Mouse (Mus musculus): ENCODE measurements at regions not wholly inside any gene's neighbourhood (a gene's known extent, or its start where the extent isn't known, plus 50 kb on each side); places are given as distances from the start of the nearest gene placed in this dataset.

GRCm38 (mm10) chr14:108828668-108829067, 85.3 kb downstream of the Slitrk1 start:
- H3K79me2 ChIP-seq (ENCODE audit: control insufficient read depth, insufficient read depth), result no peaks in the 10 kb centered on the region
- H3K4me2 ChIP-seq (ENCODE audit: low read depth), result no peak overlapping the region
- H3K4me3 ChIP-seq, result no peak overlapping the region
- no peaks in the 10 kb centered on the region for H3K36me3 ChIP-seq (ENCODE audit: control insufficient read depth, insufficient read depth)
- no peak overlapping the region for H3ac ChIP-seq (ENCODE audit: control insufficient read depth, insufficient read length)
- TF ChIP-seq REST (IDR thresholded peaks at IDR 0.05; ENCODE audit: insufficient read depth, insufficient read length) (no peak), POLR2A (IDR thresholded peaks at IDR 0.05; ENCODE audit: insufficient read length, low read depth) (no peak), MYOG (IDR thresholded peaks at IDR 0.05; ENCODE audit: control insufficient read depth in 1 of 3, insufficient read depth in 1 of 3, insufficient read length in 2 of 3, low read depth in 2 of 3) (no peak), TCF12 (IDR thresholded peaks at IDR 0.05; ENCODE audit: insufficient read depth, poor library complexity, severe bottlenecking) (no peak), MAX (IDR thresholded peaks at IDR 0.05; ENCODE audit: low read depth) (no peak), POLR2AphosphoS2 (IDR thresholded peaks at IDR 0.05; ENCODE audit: insufficient read length, low read depth) (no peak), MYOD1 (IDR thresholded peaks at IDR 0.05; ENCODE audit: control insufficient read depth in 1 of 3, insufficient read length in 2 of 3, low read depth in 2 of 3) (no peak), E2F4 (IDR thresholded peaks at IDR 0.05; ENCODE audit: insufficient read depth) (no peak), CEBPB (IDR thresholded peaks at IDR 0.05; ENCODE audit: insufficient read depth, poor library complexity, severe bottlenecking) (no peak), SRF (IDR thresholded peaks at IDR 0.05; ENCODE audit: control insufficient read depth, insufficient read length, low read depth) (no peak), TCF3 (IDR thresholded peaks at IDR 0.05; ENCODE audit: insufficient read length, low read depth) (no peak), USF1 (IDR thresholded peaks at IDR 0.05; ENCODE audit: low read depth) (no peak)
- H3K27me3 ChIP-seq (ENCODE audit: control insufficient read depth, insufficient read depth, insufficient read length), result no peaks in the 10 kb centered on the region

GRCm38 (mm10) chr14:108821539-108821938, 92.4 kb downstream of the Slitrk1 start:
- no peaks in the 10 kb centered on the region for H3K27me3 ChIP-seq (ENCODE audit: control insufficient read depth, insufficient read depth, insufficient read length)
- H3ac ChIP-seq (ENCODE audit: control insufficient read depth, insufficient read length), result no peak overlapping the region
- H3K36me3 ChIP-seq (ENCODE audit: control insufficient read depth, insufficient read depth), result no peaks in the 10 kb centered on the region
- no peak overlapping the region for H3K4me2 ChIP-seq (ENCODE audit: low read depth)
- H3K79me2 ChIP-seq (ENCODE audit: control insufficient read depth, insufficient read depth), result no peaks in the 10 kb centered on the region
- no peak for TF ChIP-seq REST (IDR thresholded peaks at IDR 0.05; ENCODE audit: insufficient read depth, insufficient read length)
- TF ChIP-seq E2F4 (IDR thresholded peaks at IDR 0.05; ENCODE audit: insufficient read depth), result no peak
- TF ChIP-seq MAX (IDR thresholded peaks at IDR 0.05; ENCODE audit: low read depth), result no peak
- TF ChIP-seq POLR2A (IDR thresholded peaks at IDR 0.05; ENCODE audit: insufficient read length, low read depth), result no peak
- no peak for TF ChIP-seq SRF (IDR thresholded peaks at IDR 0.05; ENCODE audit: control insufficient read depth, insufficient read length, low read depth)
- no peak for TF ChIP-seq USF1 (IDR thresholded peaks at IDR 0.05; ENCODE audit: low read depth)
- no peak for TF ChIP-seq TCF3 (IDR thresholded peaks at IDR 0.05; ENCODE audit: insufficient read length, low read depth)
- TF ChIP-seq CEBPB (IDR thresholded peaks at IDR 0.05; ENCODE audit: insufficient read depth, poor library complexity, severe bottlenecking), result no peak
- TF ChIP-seq POLR2AphosphoS2 (IDR thresholded peaks at IDR 0.05; ENCODE audit: insufficient read length, low read depth), result no peak
- TF ChIP-seq MYOD1 (IDR thresholded peaks at IDR 0.05; ENCODE audit: control insufficient read depth in 1 of 3, insufficient read length in 2 of 3, low read depth in 2 of 3), result no peak
- no peak for TF ChIP-seq MYOG (IDR thresholded peaks at IDR 0.05; ENCODE audit: control insufficient read depth in 1 of 3, insufficient read depth in 1 of 3, insufficient read length in 2 of 3, low read depth in 2 of 3)
- no peak overlapping the region for H3K4me3 ChIP-seq

- H3K4me3 ChIP-seq, result no peak overlapping the region
- H3K36me3 ChIP-seq (ENCODE audit: control insufficient read depth, insufficient read depth), result no peaks in the 10 kb centered on the region
- H3K4me2 ChIP-seq (ENCODE audit: low read depth), result no peak overlapping the region
- no peaks in the 10 kb centered on the region for H3K79me2 ChIP-seq (ENCODE audit: control insufficient read depth, insufficient read depth)
- TF ChIP-seq REST (IDR thresholded peaks at IDR 0.05; ENCODE audit: insufficient read depth, insufficient read length) (no peak), TCF3 (IDR thresholded peaks at IDR 0.05; ENCODE audit: insufficient read length, low read depth) (no peak), POLR2AphosphoS2 (IDR thresholded peaks at IDR 0.05; ENCODE audit: insufficient read length, low read depth) (no peak), CEBPB (IDR thresholded peaks at IDR 0.05; ENCODE audit: insufficient read depth, poor library complexity, severe bottlenecking) (no peak), MYOD1 (IDR thresholded peaks at IDR 0.05; ENCODE audit: control insufficient read depth in 1 of 3, insufficient read length in 2 of 3, low read depth in 2 of 3) (no peak), SRF (IDR thresholded peaks at IDR 0.05; ENCODE audit: control insufficient read depth, insufficient read length, low read depth) (no peak)
- no peaks in the 10 kb centered on the region for H3K27me3 ChIP-seq (ENCODE audit: control insufficient read depth, insufficient read depth, insufficient read length)
- H3ac ChIP-seq (ENCODE audit: control insufficient read depth, insufficient read length), result no peak overlapping the region
These were observed 94.6 kb downstream of the Slitrk1 start for GRCm38 (mm10) chr14:108819370-108819769.

GRCm38 (mm10) chr14:108805394-108805982, 108.5 kb downstream of the Slitrk1 start:
- Histone ChIP-seq H3K27me3 (ENCODE audit: control insufficient read depth, insufficient read depth, insufficient read length) (no peaks in the 10 kb centered on the region), H3ac (ENCODE audit: control insufficient read depth, insufficient read length) (no peak overlapping the region), H3K4me3 (no peak overlapping the region), H3K4me2 (ENCODE audit: low read depth) (no peak overlapping the region), H3K36me3 (ENCODE audit: control insufficient read depth, insufficient read depth) (no peaks in the 10 kb centered on the region), H3K79me2 (ENCODE audit: control insufficient read depth, insufficient read depth) (no peaks in the 10 kb centered on the region)
- no peak for TF ChIP-seq MAX (IDR thresholded peaks at IDR 0.05; ENCODE audit: low read depth)
- TF ChIP-seq CEBPB (IDR thresholded peaks at IDR 0.05; ENCODE audit: insufficient read depth, poor library complexity, severe bottlenecking), result no peak
- TF ChIP-seq TCF3 (IDR thresholded peaks at IDR 0.05; ENCODE audit: insufficient read length, low read depth), result no peak
- TF ChIP-seq MYOG (IDR thresholded peaks at IDR 0.05; ENCODE audit: control insufficient read depth in 1 of 3, insufficient read depth in 1 of 3, insufficient read length in 2 of 3, low read depth in 2 of 3), result no peak
- TF ChIP-seq POLR2AphosphoS2 (IDR thresholded peaks at IDR 0.05; ENCODE audit: insufficient read length, low read depth), result no peak
- no peak for TF ChIP-seq REST (IDR thresholded peaks at IDR 0.05; ENCODE audit: insufficient read depth, insufficient read length)
- TF ChIP-seq MYOD1 (IDR thresholded peaks at IDR 0.05; ENCODE audit: control insufficient read depth in 1 of 3, insufficient read length in 2 of 3, low read depth in 2 of 3), result no peak
- TF ChIP-seq E2F4 (IDR thresholded peaks at IDR 0.05; ENCODE audit: insufficient read depth), result no peak
- TF ChIP-seq TCF12 (IDR thresholded peaks at IDR 0.05; ENCODE audit: insufficient read depth, poor library complexity, severe bottlenecking), result no peak
- no peak for TF ChIP-seq POLR2A (IDR thresholded peaks at IDR 0.05; ENCODE audit: insufficient read length, low read depth)
- no peak for TF ChIP-seq SRF (IDR thresholded peaks at IDR 0.05; ENCODE audit: control insufficient read depth, insufficient read length, low read depth)
- no peak for TF ChIP-seq USF1 (IDR thresholded peaks at IDR 0.05; ENCODE audit: low read depth)

Measured in myocyte (in vitro differentiated cells).